Comparison of ENCODE assay signal across 9 mouse cellular contexts in genomic region chr7:139208023-139208772, GRCm38 (mm10). TPM values are rescaled to one million over a fixed set of nuclear protein-coding genes. Genes with fewer than 3 reads are reported as not detected.
DNase-seq lines count a peak whose midpoint lies in the region; ATAC-seq and TF ChIP-seq lines count a peak whose summit lies in the region.
"Had no signal": no experiment of that assay in that cellular context is flagged by ENCODE, and none has a peak within 500 bp of the region (broad histone marks: within the 10 kb centered on the region; RNA-seq: fewer than 3 reads in every experiment).

No protein-coding gene starts in this region.

- H3K4me2 ChIP-seq in embryonic facial prominence, embryonic 14.5 days (ENCODE audit: low read depth, low read length): no peak overlapping the region
- no peak overlapping the region for H3K4me2 ChIP-seq in limb, embryonic 11.5 days (ENCODE audit: low read depth, severe bottlenecking)
- H3K4me2 ChIP-seq: neural tube, embryonic 13.5 days had no signal

- no peak for ATAC-seq in embryonic facial prominence, embryonic 14.5 days (ENCODE audit: low read depth)
- no peak for ATAC-seq in limb, embryonic 11.5 days (ENCODE audit: insufficient number of reproducible peaks, low FRiP score, low TSS enrichment, low read depth)

- intact Hi-C loops in left cerebral cortex, postnatal 4 days (cut with DNase I): loop anchor here (10.0 kb wide), 1 partner anchor 87 kb away; no protein-coding TSS in a partner anchor
- intact Hi-C loops in left cerebral cortex, postnatal 25 days (cut with DNase I): loop anchor here (2.0 kb wide), 1 partner anchor 91 kb away; no protein-coding TSS in a partner anchor

- DNase-seq in left cerebral cortex, postnatal 4 days: peak; percentile 57
- no peak for DNase-seq in left cerebral cortex, postnatal 25 days (ENCODE audit: low spot score in 2 of 2)
- DNase-seq in adrenal gland, postnatal 14 days: peak; percentile 68
- DNase-seq in embryonic facial prominence, embryonic 14.5 days (ENCODE audit: low spot score): peak; percentile 65
- DNase-seq in limb, embryonic 11.5 days (ENCODE audit: low spot score): peak; percentile 75
- peak; percentile 87 for DNase-seq in retina, embryonic 14.5 days (ENCODE audit: low spot score)

- H3K36me3 ChIP-seq in ES-Bruce4 (ENCODE audit: control insufficient read depth, insufficient read depth, low read length, poor library complexity, severe bottlenecking): no peaks in the 10 kb centered on the region
- H3K36me3 ChIP-seq in embryonic facial prominence, embryonic 14.5 days (ENCODE audit: control insufficient read depth, insufficient read depth, low read length): no peaks in the 10 kb centered on the region
- no peaks in the 10 kb centered on the region for H3K36me3 ChIP-seq in limb, embryonic 11.5 days (ENCODE audit: control insufficient read depth, insufficient read depth, low read length)
- H3K36me3 ChIP-seq: neural tube, embryonic 13.5 days had no signal

- TF ChIP-seq EP300 in ES-Bruce4 (IDR thresholded peaks at IDR 0.05; ENCODE audit: insufficient read depth, low read depth, low read length): no peak

- H3K27ac ChIP-seq in ES-Bruce4 (ENCODE audit: insufficient read depth, low read length): no peak overlapping the region
- H3K27ac ChIP-seq in embryonic facial prominence, embryonic 14.5 days (replicated peaks; ENCODE audit: low read depth, low read length): no peak overlapping the region
- H3K27ac ChIP-seq in limb, embryonic 11.5 days (replicated peaks; ENCODE audit: low read depth, low read length): no peak overlapping the region
- H3K27ac ChIP-seq: neural tube, embryonic 13.5 days had no signal

- no peaks in the 10 kb centered on the region for H3K27me3 ChIP-seq in ES-Bruce4 (ENCODE audit: control insufficient read depth, insufficient read depth, low read length, poor library complexity, severe bottlenecking)
- no peaks in the 10 kb centered on the region for H3K27me3 ChIP-seq in embryonic facial prominence, embryonic 14.5 days (replicated peaks; ENCODE audit: control insufficient read depth, insufficient read depth, low read length)
- no peaks in the 10 kb centered on the region for H3K27me3 ChIP-seq in limb, embryonic 11.5 days (ENCODE audit: control insufficient read depth, insufficient read depth, low read length)
- H3K27me3 ChIP-seq: neural tube, embryonic 13.5 days had no signal

- H3K4me3 ChIP-seq in ES-Bruce4 (ENCODE audit: low read depth, low read length): no peak overlapping the region
- H3K4me3 ChIP-seq in embryonic facial prominence, embryonic 14.5 days (ENCODE audit: low read depth, low read length): no peak overlapping the region
- H3K4me3 ChIP-seq in limb, embryonic 11.5 days (ENCODE audit: low read depth, low read length): no peak overlapping the region
- H3K4me3 ChIP-seq: neural tube, embryonic 13.5 days had no signal

- no peaks in the 10 kb centered on the region for H3K9me3 ChIP-seq in ES-Bruce4 (replicated peaks; ENCODE audit: control insufficient read depth, insufficient read depth, low read length, poor library complexity, severe bottlenecking)
- H3K9me3 ChIP-seq in embryonic facial prominence, embryonic 14.5 days (ENCODE audit: control insufficient read depth, low read length): no peaks in the 10 kb centered on the region
- no peaks in the 10 kb centered on the region for H3K9me3 ChIP-seq in limb, embryonic 11.5 days (ENCODE audit: control insufficient read depth, low read length)
- H3K9me3 ChIP-seq: neural tube, embryonic 13.5 days had no signal

- peak; percentile 59 for TF ChIP-seq CTCF in ES-Bruce4 (IDR thresholded peaks at IDR 0.05; ENCODE audit: low read depth, low read length)

- WGBS in embryonic facial prominence, embryonic 14.5 days: 37% methylated on average over 7 of the region's 7 CpGs
- 26% methylated on average over 7 of the region's 7 CpGs for WGBS in limb, embryonic 11.5 days

- H3K9ac ChIP-seq in ES-Bruce4 (ENCODE audit: low read depth, poor library complexity, severe bottlenecking): no peak overlapping the region
- no peak overlapping the region for H3K9ac ChIP-seq in embryonic facial prominence, embryonic 14.5 days (ENCODE audit: low read depth, low read length)
- H3K9ac ChIP-seq in limb, embryonic 11.5 days (ENCODE audit: low read length): no peak overlapping the region
- H3K9ac ChIP-seq: neural tube, embryonic 13.5 days had no signal

- TF ChIP-seq POLR2A in ES-Bruce4 (IDR thresholded peaks at IDR 0.05; ENCODE audit: insufficient read depth, low read length): no peak

- no peaks in the 10 kb centered on the region for H3K4me1 ChIP-seq in ES-Bruce4 (ENCODE audit: control insufficient read depth, insufficient read depth, low read length)
- H3K4me1 ChIP-seq in embryonic facial prominence, embryonic 14.5 days (ENCODE audit: control insufficient read depth, insufficient read depth, low read length): peaks cover 3% of the 10 kb centered on the region; the same call in 1 of the 2 replicates
- H3K4me1 ChIP-seq in limb, embryonic 11.5 days (ENCODE audit: control insufficient read depth, insufficient read depth, low read length): no peaks in the 10 kb centered on the region

RNA-seq across cellular contexts. Expression of gene Lrrc27, which starts 4.6 kb away (rescaled TPM):
- 1 to 10 TPM; 5.4 to 6.5 TPM for total RNA-seq in left cerebral cortex, postnatal 4 days (2021)
- total RNA-seq in left cerebral cortex, postnatal 25 days (2021): 1 to 10 TPM; 5.5 to 6.4 TPM
- polyA plus RNA-seq in ES-Bruce4 (2011; ENCODE audit: insufficient read depth, insufficient read length, low read depth, missing spikeins): 6.4 and 7.3 TPM in 2 replicates
- total RNA-seq in adrenal gland, postnatal 14 days (2021): 3.8 and 3.9 TPM in 2 replicates
- 3.2 and 3.3 TPM in 2 replicates for polyA plus RNA-seq in embryonic facial prominence, embryonic 14.5 days (2014; fragmentation: Nextera tagmentation; extraction: Ambion mirVana)
- 3.2 and 4.9 TPM in 2 replicates for polyA plus RNA-seq in limb, embryonic 11.5 days (2014; fragmentation: Nextera tagmentation; extraction: Ambion mirVana)

RNA-seq across cellular contexts. Expression of gene Stk32c, which starts 4.9 kb away (rescaled TPM):
- 10 to 100 TPM; 53.9 to 59.5 TPM for total RNA-seq in left cerebral cortex, postnatal 4 days (2021)
- 100 to 1,000 TPM; 161 to 176 TPM for total RNA-seq in left cerebral cortex, postnatal 25 days (2021)
- polyA plus RNA-seq in ES-Bruce4 (2011; ENCODE audit: insufficient read depth, insufficient read length, low read depth, missing spikeins): 0.42 and 0.70 TPM in 2 replicates
- total RNA-seq in adrenal gland, postnatal 14 days (2021): 2.7 and 3.9 TPM in 2 replicates
- polyA plus RNA-seq in embryonic facial prominence, embryonic 14.5 days (2014; fragmentation: Nextera tagmentation; extraction: Ambion mirVana): 0.11 and 0.35 TPM in 2 replicates
- 0.17 TPM in 1 of 2 replicates, not detected in the other for polyA plus RNA-seq in limb, embryonic 11.5 days (2014; fragmentation: Nextera tagmentation; extraction: Ambion mirVana)
- polyA plus RNA-seq: heart, embryonic 14.5 days had no signal

RNA-seq across cellular contexts. Expression of gene Pwwp2b, which starts 40.1 kb away (rescaled TPM):
- total RNA-seq in left cerebral cortex, postnatal 4 days (2021): 1 to 10 TPM; 6.2 to 6.7 TPM
- total RNA-seq in left cerebral cortex, postnatal 25 days (2021): 10 to 100 TPM; 10.5 to 11.9 TPM
- 7.5 and 8.3 TPM in 2 replicates for polyA plus RNA-seq in ES-Bruce4 (2011; ENCODE audit: insufficient read depth, insufficient read length, low read depth, missing spikeins)
- 10.9 and 11.2 TPM in 2 replicates for total RNA-seq in adrenal gland, postnatal 14 days (2021)
- polyA plus RNA-seq in embryonic facial prominence, embryonic 14.5 days (2014; fragmentation: Nextera tagmentation; extraction: Ambion mirVana): 11.0 and 11.6 TPM in 2 replicates
- 5.7 and 6.6 TPM in 2 replicates for polyA plus RNA-seq in limb, embryonic 11.5 days (2014; fragmentation: Nextera tagmentation; extraction: Ambion mirVana)

Comparison
In these comparisons a context has a peak if more than half of its experiments do, and no peak if none do; other contexts are left out.
1. DNase-seq: peak in left cerebral cortex, postnatal 4 days (single experiment), adrenal gland, postnatal 14 days (single experiment), embryonic facial prominence, embryonic 14.5 days (single experiment), limb, embryonic 11.5 days (single experiment) and retina, embryonic 14.5 days (single experiment); none in left cerebral cortex, postnatal 25 days (0 of 2).
2. RNA of gene Stk32c, which starts 4.9 kb away (total RNA-seq): 161 to 176 TPM in left cerebral cortex, postnatal 25 days and 53.9 to 59.5 TPM in left cerebral cortex, postnatal 4 days; 2.7 to 3.9 TPM in adrenal gland, postnatal 14 days; every median in the first group is over 10 times any median in the second.